Mouse (Mus musculus) brain, embryonic 18.5 days (tissue): ENCODE results near the gene Il17rb.

Experiments
- DNase-seq: peaks from one replicate; pipeline ENCODE4 v3.0.0-alpha.2; 2012; ENCODE audit warnings: low read depth, low spot score

Il17rb gene

GRCm38 (mm10) chr14:30008733-30009575 is at the start of gene Il17rb, which contains the start of gene Chdh:
Il17rb (minus strand) TSS chr14:30008896.
Chdh (plus strand) TSS chr14:30009023.
- no peak for DNase-seq

DNA sequence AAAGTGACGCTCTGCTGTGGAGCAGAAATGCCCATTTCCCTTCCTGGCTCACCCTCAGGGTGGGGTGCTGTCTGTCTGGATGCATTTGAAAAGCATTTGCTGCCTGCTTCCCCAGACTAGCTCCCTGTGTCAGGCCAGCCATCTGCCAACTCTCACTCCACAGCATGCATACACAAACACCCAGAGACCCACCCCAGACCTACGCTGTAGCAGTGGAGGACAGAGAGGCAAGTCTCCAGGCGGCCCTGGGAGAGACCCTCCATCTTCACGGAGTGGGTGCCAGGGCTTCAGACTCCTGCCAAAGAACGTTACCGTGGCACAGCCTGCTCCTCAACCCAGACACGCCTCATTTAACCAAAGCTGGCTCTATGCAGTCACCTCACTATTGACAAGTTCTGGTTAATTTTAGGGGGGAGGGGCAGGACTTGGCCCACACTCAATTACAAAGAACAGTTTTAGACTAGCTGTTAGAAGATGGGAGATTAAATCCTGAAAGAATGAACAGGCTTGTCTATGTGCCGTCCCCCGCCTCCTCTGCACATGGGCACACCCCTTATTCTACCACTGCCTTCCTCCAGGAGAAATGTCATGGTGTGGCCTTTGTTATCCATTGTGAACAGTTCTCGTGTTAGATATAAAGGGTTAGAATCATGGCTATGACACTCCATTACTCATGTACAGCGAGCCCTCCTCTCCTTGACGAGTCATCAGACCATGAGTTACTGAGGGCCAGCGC is 47.5 kb upstream of the Il17rb start:
- DNase-seq = peak; percentile 50

DNA sequence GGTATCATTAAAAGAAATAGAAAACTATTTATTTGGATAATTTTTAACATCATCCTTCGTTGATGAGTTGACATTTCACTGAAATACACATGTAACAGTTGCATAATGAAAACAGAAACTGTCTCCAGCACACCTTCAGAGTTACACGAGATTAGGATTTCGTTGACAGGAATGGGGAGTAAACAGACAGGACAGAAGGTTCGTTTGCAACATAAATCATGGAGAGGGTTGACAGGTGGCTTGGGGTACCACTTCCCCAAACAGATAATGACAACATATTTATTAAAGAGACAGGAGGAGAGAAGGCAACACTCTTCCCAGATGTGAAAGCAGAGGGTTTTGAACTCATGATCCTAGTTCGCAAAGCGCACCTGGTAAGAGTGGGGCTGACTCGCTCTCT is 46.2 kb upstream of the Il17rb start:
- no peak for DNase-seq

GRCm38 (mm10) chr14:30050280-30050679 is 41.6 kb upstream of the Il17rb start:
- no peak for DNase-seq

DNA sequence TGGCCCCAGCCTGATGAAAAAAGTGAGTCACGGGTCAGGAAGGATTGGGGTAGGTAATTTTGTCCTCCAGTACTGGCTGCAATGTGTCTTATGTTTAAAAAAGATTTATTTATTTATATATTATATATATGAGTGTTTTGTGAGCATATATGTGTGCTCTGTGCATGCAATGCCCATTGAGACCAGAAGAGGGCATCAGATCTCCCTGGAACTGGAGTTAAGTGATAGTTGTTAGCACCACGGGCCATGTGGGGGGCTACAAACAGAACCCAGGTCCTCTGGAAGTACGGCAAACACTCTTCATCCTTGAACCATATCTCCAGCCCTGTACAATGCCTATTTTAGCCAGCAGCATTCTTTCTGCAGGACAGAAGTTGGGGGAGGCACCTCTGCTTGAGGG is 39.4 kb upstream of the Il17rb start:
- DNase-seq = no peak

GRCm38 (mm10) chr14:30046976-30047375 is 38.3 kb upstream of the Il17rb start:
- DNase-seq = no peak

GRCm38 (mm10) chr14:30045704-30046220 is 37.1 kb upstream of the Il17rb start:
- DNase-seq = no peak

DNA sequence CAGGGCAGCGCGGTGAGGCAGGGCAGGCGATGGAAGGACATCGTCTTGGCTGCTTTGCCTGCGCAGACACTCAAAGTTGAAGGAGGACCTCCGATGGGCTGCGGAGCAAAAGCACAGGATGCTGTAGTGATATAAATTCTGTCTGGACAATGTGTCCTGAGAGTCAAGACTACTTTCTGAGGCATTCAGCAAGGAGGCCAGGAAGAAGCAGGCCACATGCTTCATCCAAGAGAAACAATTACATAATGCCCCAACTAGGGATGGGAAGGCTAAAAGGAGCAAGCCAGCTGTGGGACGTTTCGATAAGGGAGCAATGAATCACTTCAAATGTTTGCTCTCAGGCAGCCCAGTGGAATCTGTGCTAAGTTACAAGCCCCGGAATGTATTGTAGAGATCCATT is 36.5 kb upstream of the Il17rb start:
- DNase-seq = no peak

DNA sequence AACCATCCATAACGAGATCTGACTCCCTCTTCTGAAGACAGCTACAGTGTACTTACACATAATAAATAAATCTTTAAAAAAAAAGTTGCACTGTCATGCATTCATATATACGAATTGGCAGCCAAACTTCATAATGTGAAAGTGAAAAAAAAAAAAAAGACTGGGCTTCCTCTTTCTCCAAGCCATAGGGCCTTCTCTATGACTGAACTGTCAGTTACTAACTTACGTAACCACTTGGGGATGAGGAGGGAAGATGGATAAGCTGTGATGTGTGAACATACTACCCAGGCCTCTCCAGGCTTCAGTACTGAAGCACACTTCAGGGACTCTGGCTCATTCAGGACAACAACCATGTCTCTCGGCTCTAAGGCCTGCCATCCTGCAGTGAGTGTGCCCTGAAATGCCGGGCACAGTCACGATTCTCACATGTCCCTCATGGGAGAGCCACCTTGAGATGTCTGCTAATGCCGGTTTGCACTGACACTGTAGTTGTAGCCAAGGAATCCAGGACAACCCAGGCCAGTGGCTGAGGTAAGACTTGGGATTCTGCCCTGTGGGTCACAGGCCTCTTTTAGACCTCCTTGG is 34.8 kb upstream of the Il17rb start:
- no peak for DNase-seq

DNA sequence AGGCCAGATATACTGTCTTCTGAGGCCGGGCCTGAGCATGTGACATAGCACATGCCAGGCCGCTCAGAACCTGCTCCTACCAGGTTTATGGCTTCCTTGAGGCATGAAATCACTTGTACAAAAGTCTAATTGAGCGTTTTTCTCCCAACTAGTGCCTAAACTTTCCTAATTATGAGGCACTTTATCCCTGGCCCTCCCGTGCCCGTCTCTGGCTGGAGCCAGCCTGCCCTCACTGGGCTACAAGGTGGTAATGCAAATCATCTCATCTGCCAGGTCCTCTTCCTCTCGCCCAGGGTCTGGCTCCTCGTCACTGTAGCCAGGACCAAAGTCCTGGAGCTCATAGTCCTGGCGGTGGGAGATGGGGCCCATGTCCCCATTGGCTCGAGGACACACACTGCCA is 33.1 kb upstream of the Il17rb start:
- DNase-seq = no peak

DNA sequence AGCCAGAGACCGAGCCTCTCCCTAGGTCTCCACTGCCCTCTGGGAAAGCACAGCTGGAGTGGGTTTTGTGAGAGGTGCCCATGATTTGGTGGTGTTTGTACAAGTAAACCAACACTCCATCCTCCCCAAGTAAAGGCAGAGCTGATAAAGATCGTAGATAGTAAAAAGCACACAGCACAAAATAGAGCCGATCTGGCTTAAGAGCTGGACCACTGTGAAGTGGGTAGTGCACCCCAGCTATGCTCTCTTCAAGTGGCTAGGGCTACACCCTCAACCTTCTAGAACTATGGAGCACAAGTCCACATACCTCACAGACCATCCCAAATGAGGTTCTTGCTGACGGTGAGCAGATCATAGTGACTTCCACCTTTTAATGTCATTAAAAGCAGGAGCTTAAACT is 30.7 kb upstream of the Il17rb start:
- DNase-seq = no peak

- peak; percentile 60 for DNase-seq
These were observed 29.7 kb upstream of the Il17rb start for GRCm38 (mm10) chr14:30038431-30038830.

GRCm38 (mm10) chr14:30033405-30033804 is 24.7 kb upstream of the Il17rb start:
- no peak for DNase-seq

DNA sequence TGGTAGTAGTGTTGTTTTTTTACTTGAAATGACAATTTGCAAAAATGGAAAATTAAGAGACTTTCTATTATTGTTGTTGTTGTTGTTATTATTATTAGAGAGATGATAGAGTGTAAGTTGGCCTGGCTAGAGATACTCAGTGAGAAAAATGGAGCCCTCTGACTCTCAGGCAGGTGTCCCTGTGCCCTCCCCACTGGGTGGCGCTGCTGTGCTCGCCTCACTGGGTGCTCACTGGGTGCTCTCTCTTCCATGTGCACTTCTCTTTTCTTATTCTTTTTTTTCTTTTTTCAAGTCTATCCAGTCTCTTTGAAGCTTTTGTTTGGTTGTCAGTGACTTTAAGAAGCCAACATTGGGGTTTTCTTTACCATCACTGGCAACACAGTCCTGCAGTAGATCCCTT is 18.7 kb upstream of the Il17rb start:
- DNase-seq = no peak

GRCm38 (mm10) chr14:30024387-30024786 is 15.7 kb upstream of the Il17rb start:
- no peak for DNase-seq

GRCm38 (mm10) chr14:30022471-30022870 is 13.8 kb upstream of the Il17rb start:
- no peak for DNase-seq

DNA sequence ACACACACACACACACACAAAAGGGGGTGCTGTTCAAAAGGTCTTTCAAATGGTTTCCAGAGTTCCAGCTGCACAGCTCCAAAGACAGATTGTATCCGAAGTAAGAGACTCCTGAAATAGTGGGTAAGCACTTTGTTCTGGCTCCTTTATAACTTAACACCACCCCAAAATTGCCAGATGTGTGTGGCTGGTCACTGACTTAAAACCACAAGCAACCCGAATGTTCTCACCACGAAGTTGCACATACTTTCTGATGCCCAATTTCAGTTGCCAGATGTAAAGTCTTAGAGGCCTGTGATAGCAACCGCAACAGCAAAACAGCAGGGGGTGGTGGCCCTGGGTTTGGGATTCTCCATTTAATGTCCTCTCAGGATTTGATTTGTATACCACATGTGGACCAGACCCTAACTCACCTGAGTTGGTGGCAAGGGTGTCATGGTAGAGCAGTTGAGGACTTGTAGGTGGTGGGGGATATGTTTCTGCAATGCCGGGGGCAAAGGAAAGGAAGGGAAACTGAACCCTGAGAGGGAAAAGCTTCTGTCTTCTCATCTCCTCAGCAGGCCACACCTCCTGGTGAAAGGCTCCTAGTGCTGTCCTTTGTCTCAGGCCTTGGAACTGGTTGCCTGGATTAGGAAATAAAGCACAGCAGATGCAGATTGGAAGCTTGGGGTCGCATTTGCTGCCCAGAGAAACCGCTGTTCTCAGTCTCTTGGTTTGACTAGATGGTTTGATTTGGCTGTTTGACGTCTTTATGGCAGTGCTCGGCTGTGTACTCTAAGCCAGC is 11.3 kb upstream of the Il17rb start:
- no peak for DNase-seq

GRCm38 (mm10) chr14:30019375-30019774 is 10.7 kb upstream of the Il17rb start:
- no peak for DNase-seq

DNA sequence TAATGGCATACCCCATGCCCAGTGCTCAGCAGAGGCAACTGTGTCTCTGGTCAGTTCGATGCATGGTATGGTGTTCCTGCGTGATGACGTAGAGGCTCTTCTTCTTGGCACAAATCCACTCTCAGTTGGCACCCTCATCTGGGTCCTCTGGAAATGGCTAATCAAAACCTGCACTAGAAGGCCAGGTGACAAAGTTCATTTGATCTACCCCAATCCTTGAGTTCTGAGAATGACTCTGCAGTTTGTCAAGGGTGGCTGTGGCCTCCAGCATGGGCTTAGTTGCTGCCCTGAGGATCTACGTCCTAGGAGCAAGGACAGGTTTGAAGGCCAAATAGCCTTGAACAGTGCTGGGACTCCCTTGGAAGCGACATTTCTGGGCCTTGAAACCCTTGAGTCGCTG is 10.2 kb upstream of the Il17rb start:
- DNase-seq = no peak

DNA sequence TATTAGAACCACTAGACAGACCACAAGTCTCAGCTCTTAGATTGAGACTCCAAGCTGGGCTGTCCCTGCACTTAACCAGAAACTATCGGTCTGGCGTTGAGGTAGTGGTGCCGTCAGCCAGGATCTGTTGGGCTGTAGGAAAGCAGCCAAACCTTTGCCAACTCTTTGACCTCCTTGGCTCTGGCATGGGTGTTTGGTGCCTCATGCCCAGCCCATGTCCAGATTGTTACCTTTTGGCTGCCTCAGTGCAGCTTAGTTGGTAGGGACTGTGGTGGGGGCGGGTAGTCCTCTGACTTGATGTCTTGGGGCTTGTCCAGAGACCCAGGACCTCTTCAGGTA is 9.7 kb upstream of the Il17rb start:
- no peak for DNase-seq

GRCm38 (mm10) chr14:30017794-30018462 is 9.2 kb upstream of the Il17rb start:
- DNase-seq = no peak
